Mouse (Mus musculus) midbrain, embryonic 11.5 days (tissue): ENCODE measurements around the gene Moxd1. TPM values are rescaled to one million over a fixed set of nuclear protein-coding genes. Genes with fewer than 3 reads are reported as not detected.

ENCODE experiments used
- ATAC-seq: fragments of 200-750 bp; cut with Nextera tagmentation; 2 replicates; pipeline ENCODE4 v1.8.0; 2017; ENCODE audit warnings: moderate TSS enrichment, moderate library complexity; ENCODE audit not compliant: low FRiP score
- DNase-seq: peaks from one replicate; pipeline ENCODE4 v3.0.0; 2015; ENCODE audit warnings: low spot score; ENCODE audit errors: missing footprints
- H3K27ac ChIP-seq: fragments of 300-500 bp; sonication (generic); 2 replicates; pipeline ENCODE4 v1.5.1; 2014; ENCODE audit warnings: low read depth, low read length
- H3K27me3 ChIP-seq: fragments of 300-500 bp; sonication (generic); 2 replicates; pipeline ENCODE4 v1.6.1; 2014; ENCODE audit warnings: mild to moderate bottlenecking, low read length, moderate library complexity, mixed read lengths; ENCODE audit not compliant: control insufficient read depth, insufficient read depth
- H3K36me3 ChIP-seq: fragments of 300-500 bp; sonication (generic); 2 replicates; pipeline ENCODE4 v1.6.1; 2014; ENCODE audit warnings: mild to moderate bottlenecking, low read length, moderate library complexity, mixed read lengths; ENCODE audit not compliant: control insufficient read depth, insufficient read depth
- H3K4me1 ChIP-seq: fragments of 300-500 bp; sonication (generic); 2 replicates; pipeline ENCODE4 v1.6.1; 2014; ENCODE audit warnings: low read length; ENCODE audit not compliant: control insufficient read depth, insufficient read depth
- H3K4me2 ChIP-seq: fragments of 300-500 bp; sonication (generic); 2 replicates; pipeline ENCODE4 v1.6.1; 2014; ENCODE audit warnings: mild to moderate bottlenecking, moderate library complexity
- H3K4me3 ChIP-seq: fragments of 300-500 bp; sonication (generic); 2 replicates; pipeline ENCODE4 v1.5.1; 2014; ENCODE audit warnings: low read depth, low read length
- H3K9ac ChIP-seq: fragments of 300-500 bp; sonication (generic); 2 replicates; pipeline ENCODE4 v1.6.1; 2014; ENCODE audit warnings: low read length
- H3K9me3 ChIP-seq: fragments of 300-500 bp; sonication (generic); 2 replicates; pipeline ENCODE4 v1.6.1; 2016; ENCODE audit warnings: low read length; ENCODE audit not compliant: control insufficient read depth
- whole genome bisulfite sequencing: fragments of 180-500 bp; shearing (Covaris S2); extraction: QIAGEN DNeasy Blood & Tissue Kit; methylation state at CpG from one replicate; pipeline ENCODE4 v1.1.7; 2014; 5-methylcytosine and 5-hydroxymethylcytosine counted together
- polyA plus RNA-seq: library from polyadenylated mRNA; unstranded; fragments of >200 nt; fragmentation: Nextera tagmentation; extraction: Ambion mirVana; gene quantifications from 2 replicates; pipeline ENCODE4 v1.2.1, GENCODE M21; 2014

Gene Moxd1
- polyA plus RNA-seq, 1 experiment from 2014 or later: 1.8 TPM

DNA sequence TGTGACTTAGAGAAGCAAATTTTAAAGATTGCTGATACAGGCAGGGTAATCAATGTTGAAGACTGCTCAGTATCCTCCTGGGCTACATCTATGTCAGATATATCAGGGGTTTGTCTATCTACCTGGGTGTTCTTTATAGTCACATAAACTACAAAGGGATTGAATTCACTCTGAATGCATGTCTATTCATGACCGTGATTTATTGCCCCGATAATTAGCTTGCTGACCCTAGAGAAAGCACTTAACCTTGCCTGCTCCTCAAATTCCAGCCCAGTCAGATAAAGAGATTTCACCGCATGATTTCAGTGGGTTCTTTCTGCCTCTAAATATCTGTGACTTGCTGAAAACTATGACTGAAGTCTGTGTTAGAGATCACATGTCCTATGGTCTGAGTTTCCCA lies 35.6 kb downstream of the Moxd1 start:
- no peaks in the 10 kb centered on the region for H3K4me1 ChIP-seq
- H3K4me3 ChIP-seq: no peak overlapping the region
- H3K9me3 ChIP-seq: no peaks in the 10 kb centered on the region
- no peaks in the 10 kb centered on the region for H3K27me3 ChIP-seq
- H3K36me3 ChIP-seq: no peaks in the 10 kb centered on the region
- no peak overlapping the region for H3K9ac ChIP-seq
- WGBS: 81% methylated on average over 3 of the region's 3 CpGs
- no peak overlapping the region for H3K27ac ChIP-seq
- DNase-seq (no peak), ATAC-seq (no peak)
- H3K4me2 ChIP-seq: no peak overlapping the region

- no peak for ATAC-seq
- WGBS: 80% methylated on average over 5 of the region's 5 CpGs
- H3K4me1 ChIP-seq: no peaks in the 10 kb centered on the region
Observed at GRCm38 (mm10) chr10:24259794-24260590, 36.7 kb downstream of the Moxd1 start.

GRCm38 (mm10) chr10:24267520-24267919 lies 44.2 kb downstream of the Moxd1 start:
- Histone ChIP-seq H3K9ac (no peak overlapping the region), H3K4me1 (no peaks in the 10 kb centered on the region), H3K27me3 (no peaks in the 10 kb centered on the region), H3K9me3 (no peaks in the 10 kb centered on the region), H3K36me3 (no peaks in the 10 kb centered on the region), H3K4me2 (no peak overlapping the region), H3K4me3 (no peak overlapping the region), H3K27ac (no peak overlapping the region)
- ATAC-seq (no peak), DNase-seq (no peak)
- WGBS: 81% methylated on average over 2 of the region's 2 CpGs

More at GRCm38 (mm10) chr10:24259794-24260590, 36.7 kb downstream of the Moxd1 start:
- no peaks in the 10 kb centered on the region for H3K36me3 ChIP-seq
- no peaks in the 10 kb centered on the region for H3K9me3 ChIP-seq
- no peak overlapping the region for H3K27ac ChIP-seq
- H3K4me3 ChIP-seq: no peak overlapping the region
- H3K9ac ChIP-seq: no peak overlapping the region
- H3K4me2 ChIP-seq: no peak overlapping the region
- DNase-seq: no peak
- no peaks in the 10 kb centered on the region for H3K27me3 ChIP-seq

DNA sequence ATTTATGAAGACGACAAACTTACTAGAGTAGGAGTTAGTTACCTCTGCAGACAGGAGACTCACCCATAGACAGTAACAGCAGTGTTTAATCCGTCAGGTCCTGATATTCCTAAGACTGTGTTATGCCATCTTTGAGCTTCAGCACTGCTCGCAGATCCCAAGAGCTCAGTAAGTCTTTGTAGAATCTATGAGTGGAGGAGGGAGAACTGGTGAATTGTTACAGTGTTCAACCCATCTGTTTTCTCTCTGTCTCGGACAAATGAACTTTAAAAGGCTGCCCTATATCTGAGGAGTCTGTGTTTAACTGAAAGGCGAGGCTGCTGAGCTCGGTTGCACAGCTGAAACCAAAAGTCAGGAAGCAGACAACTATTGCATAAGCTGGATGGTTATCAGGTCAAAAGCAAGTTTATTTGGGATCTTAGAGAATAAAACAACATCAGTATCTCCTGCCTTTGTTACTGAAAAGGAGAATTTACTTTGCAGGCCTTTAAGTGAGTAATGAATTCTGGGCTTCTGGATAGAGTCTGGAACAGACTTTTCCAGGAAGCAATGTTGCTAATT lies 47.8 kb downstream of the Moxd1 start:
- Histone ChIP-seq H3K36me3 (no peaks in the 10 kb centered on the region), H3K9me3 (no peaks in the 10 kb centered on the region), H3K9ac (no peak overlapping the region), H3K4me1 (no peaks in the 10 kb centered on the region), H3K27ac (no peak overlapping the region), H3K27me3 (no peaks in the 10 kb centered on the region), H3K4me3 (no peak overlapping the region), H3K4me2 (no peak overlapping the region)
- WGBS: 75% methylated on average over 6 of the region's 6 CpGs
- DNase-seq: no peak
- ATAC-seq: no peak

DNA sequence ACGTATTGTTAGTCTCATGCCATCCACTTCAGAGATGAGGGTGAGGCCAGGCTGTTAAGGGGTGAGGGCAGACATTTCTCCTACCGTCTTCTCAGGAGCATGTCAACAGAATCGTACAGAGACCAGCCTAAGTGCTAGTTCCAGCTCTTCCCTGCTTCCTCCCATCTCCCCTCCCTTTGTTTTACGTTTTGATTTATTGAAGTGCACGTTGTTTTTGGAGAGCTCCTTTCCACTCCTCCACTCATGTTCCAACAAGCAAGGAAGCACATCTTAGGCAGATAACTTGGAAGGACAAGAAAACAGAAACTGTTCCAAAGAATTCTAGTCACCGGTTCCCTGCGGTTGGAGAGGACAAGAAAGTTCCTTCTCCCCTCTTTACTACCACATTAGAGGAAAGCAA lies 52.9 kb downstream of the Moxd1 start:
- Histone ChIP-seq H3K27me3 (no peaks in the 10 kb centered on the region), H3K27ac (no peak overlapping the region), H3K9ac (no peak overlapping the region), H3K4me1 (no peaks in the 10 kb centered on the region), H3K4me3 (no peak overlapping the region), H3K36me3 (no peaks in the 10 kb centered on the region), H3K9me3 (no peaks in the 10 kb centered on the region), H3K4me2 (no peak overlapping the region)
- DNase-seq: no peak
- WGBS: 86% methylated on average over 7 of the region's 7 CpGs
- ATAC-seq: no peak

- H3K36me3 ChIP-seq: no peaks in the 10 kb centered on the region
Observed at GRCm38 (mm10) chr10:24282650-24283049, 59.3 kb downstream of the Moxd1 start.

DNA sequence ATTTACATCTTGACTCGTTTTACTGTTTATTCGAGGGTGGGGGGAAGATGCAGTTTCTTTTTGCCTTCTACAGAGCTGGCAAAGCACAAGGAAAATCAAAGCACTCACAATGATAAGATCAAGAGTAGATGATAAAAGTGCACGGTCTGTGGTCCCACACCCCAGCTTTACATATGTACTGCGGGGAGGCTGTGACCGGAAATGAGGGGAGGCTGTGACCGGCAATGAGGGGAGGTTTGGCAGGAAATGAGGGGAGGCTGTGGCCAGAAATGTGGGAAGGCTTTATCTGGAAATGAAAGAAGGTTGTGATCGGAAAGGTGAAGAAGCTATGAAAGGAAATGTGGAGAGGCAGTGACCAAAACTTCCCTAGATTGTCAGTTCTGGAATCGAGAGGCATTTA lies 68.3 kb downstream of the Moxd1 start:
- 88% methylated on average over 8 of the region's 8 CpGs for whole genome bisulfite sequencing
- Histone ChIP-seq H3K9ac (no peak overlapping the region), H3K36me3 (no peaks in the 10 kb centered on the region), H3K4me2 (no peak overlapping the region), H3K9me3 (no peaks in the 10 kb centered on the region), H3K27ac (no peak overlapping the region), H3K4me1 (no peaks in the 10 kb centered on the region), H3K27me3 (no peaks in the 10 kb centered on the region), H3K4me3 (no peak overlapping the region)
- DNase-seq (no peak), ATAC-seq (no peak)

More at GRCm38 (mm10) chr10:24282650-24283049, 59.3 kb downstream of the Moxd1 start:
- no peak for DNase-seq
- H3K4me3 ChIP-seq: no peak overlapping the region
- peaks cover 2% of the 10 kb centered on the region; the same call in 1 of the 2 replicates for H3K4me1 ChIP-seq
- H3K27ac ChIP-seq: no peak overlapping the region
- H3K4me2 ChIP-seq: no peak overlapping the region
- H3K9ac ChIP-seq: no peak overlapping the region
- 64% methylated on average over 5 of the region's 5 CpGs for WGBS
- H3K9me3 ChIP-seq: no peaks in the 10 kb centered on the region
- ATAC-seq: no peak
- no peaks in the 10 kb centered on the region for H3K27me3 ChIP-seq

DNA sequence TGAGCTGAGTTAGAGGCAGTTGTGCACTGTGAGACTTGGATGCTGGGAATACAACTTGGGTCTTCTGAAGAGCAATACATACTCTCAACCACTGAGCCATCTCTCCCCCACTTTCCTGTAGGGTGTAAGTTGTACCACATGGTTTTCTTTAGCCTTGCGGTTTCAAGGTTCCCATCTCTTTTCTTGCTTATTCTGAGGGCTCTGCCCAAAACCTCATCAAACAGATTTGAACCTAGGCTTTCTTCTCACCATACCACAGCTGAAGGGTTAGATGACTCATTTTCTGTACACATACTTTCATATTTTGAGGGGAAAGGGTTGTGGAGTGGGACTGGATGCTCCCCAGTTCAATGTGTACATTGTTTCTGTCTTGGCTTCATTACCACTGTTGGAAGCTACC lies 69.4 kb downstream of the Moxd1 start:
- Histone ChIP-seq H3K9ac (no peak overlapping the region), H3K4me1 (no peaks in the 10 kb centered on the region), H3K4me2 (no peak overlapping the region), H3K27me3 (no peaks in the 10 kb centered on the region), H3K4me3 (no peak overlapping the region), H3K27ac (no peak overlapping the region), H3K9me3 (no peaks in the 10 kb centered on the region), H3K36me3 (no peaks in the 10 kb centered on the region)
- WGBS: 89% methylated on average over 1 of the region's 1 CpGs
- ATAC-seq: no peak
- DNase-seq: no peak

DNA sequence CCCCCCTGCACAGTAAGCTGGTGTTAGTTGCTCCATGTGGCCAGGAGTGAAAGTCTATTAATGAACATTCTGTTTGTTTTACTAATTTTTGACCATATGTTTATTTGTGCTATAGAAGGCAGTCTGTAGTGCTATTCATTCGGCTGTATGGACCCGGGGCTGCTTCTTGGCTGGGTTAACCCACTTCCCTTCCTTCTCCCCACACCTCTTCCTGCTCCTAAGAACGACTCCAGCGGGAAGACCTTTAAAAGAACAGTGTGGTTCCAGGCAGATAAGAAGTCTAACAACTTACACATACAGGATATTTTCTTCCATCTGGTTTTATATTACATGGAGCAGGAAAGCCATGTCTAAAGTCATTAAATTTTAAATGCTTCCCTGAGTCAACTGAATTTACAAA lies 73.3 kb downstream of the Moxd1 start:
- 74% methylated on average over 4 of the region's 4 CpGs for WGBS
- H3K27ac ChIP-seq: no peak overlapping the region
- no peak for DNase-seq
- no peaks in the 10 kb centered on the region for H3K36me3 ChIP-seq
- no peak for ATAC-seq
- H3K4me2 ChIP-seq: no peak overlapping the region
- H3K4me1 ChIP-seq: no peaks in the 10 kb centered on the region
- no peak overlapping the region for H3K9ac ChIP-seq
- no peaks in the 10 kb centered on the region for H3K9me3 ChIP-seq
- H3K4me3 ChIP-seq: no peak overlapping the region
- no peaks in the 10 kb centered on the region for H3K27me3 ChIP-seq
